Mouse (Mus musculus) small intestine, adult 2 months (tissue): ENCODE results near the gene Ankrd52.

Experiments used
- CTCF ChIP-seq: fragments of 200-500 bp; IDR thresholded peaks from 2 replicates; pipeline ENCODE4 v1.5.1; 2012; ENCODE audit warnings: low read depth, mild to moderate bottlenecking, control low read depth, inconsistent platforms, low read length, moderate library complexity, mixed read lengths; ENCODE audit not compliant: insufficient replicate concordance, insufficient read length; ENCODE audit errors: extremely low read depth
- POLR2A ChIP-seq: fragments of 200-500 bp; IDR thresholded peaks from 2 replicates; pipeline ENCODE4 v1.6.1; 2012; ENCODE audit warnings: low read depth, mild to moderate bottlenecking, control low read depth, inconsistent platforms, low read length, moderate library complexity

DNA sequence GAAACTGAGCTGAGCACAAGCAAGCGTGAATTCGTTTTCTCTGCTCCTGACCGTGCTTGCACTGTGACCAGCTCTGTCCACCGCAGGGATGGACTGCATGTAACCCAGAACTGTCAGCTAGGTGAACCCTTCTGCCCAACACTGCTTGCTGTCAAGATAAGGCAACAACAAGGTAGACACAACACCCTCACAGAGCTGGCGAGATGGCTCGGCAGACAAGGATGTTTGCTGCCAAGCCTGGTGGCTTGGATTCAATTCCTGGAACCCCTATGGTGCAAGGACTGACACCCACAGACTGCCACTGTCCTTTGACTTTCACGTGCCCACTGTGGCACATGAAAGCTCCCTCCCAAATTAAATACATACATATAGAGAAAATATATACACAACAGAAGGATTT, 27.0 kb downstream of the Ankrd52 start:
- TF ChIP-seq CTCF (no peak), POLR2A (no peak)
